Mouse (Mus musculus) cerebellum, postnatal 36 days (tissue): ENCODE measurements around the gene Tedc1.
"Not testable (repeated sequence)": the region's sequence is repeated elsewhere in the genome, so short reads cannot be mapped to it uniquely, and the experiment has no call there.

Source experiments
- DNase-seq, 2 experiments: peaks; one replicate each; pipeline ENCODE4 v3.0.0; 2021 to 2022; ENCODE audit warnings: mixed read lengths in 2 of 2

Gene Tedc1

GRCm38 (mm10) chr12:113155076-113155771, 997 bp upstream of the Tedc1 start:
- DNase-seq: peak in 1 of 2 experiments; percentile 45

DNA sequence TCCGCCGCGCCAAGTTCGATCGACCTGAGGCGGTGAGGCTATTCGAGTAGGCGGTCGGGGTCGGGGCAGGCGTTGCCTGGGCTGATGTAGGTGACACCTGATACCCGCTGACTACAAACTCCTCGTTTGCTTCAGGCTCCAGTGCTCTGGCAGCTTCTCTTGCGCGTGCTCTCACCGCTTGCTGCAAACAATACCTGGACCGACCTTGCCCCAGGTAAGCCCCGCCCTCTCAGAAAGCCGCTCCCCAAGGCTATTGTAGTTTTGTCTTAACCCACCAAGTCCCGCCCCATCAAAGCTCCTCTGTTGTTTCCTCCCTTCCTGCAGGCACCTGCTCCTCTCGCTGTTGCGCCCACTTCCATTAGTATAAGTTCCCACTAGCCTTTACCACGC, 314 bp downstream of the Tedc1 start:
- no peak for DNase-seq

GRCm38 (mm10) chr12:113157002-113157401, 781 bp downstream of the Tedc1 start:
- no peak for DNase-seq

DNA sequence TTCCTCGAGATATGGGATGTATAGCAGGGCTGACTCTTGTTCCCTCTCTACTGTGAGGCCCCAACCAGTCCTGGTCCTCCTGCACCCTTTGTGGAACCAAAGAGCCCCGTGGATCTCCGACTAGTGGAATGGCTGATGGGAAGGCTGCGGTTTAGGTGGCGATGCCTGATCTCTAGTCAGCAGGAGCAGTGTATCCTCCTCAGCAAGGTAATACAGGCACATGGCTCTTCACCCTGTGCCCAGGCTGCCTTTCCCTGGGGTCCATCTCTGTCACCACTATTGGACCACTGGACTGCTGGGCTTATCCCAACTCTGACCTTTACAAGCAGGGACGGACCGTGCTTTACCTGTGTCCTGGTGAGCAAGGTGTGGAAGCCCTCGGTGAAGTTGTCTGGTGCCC, 1.3 kb downstream of the Tedc1 start:
- DNase-seq: no peak

- no peak for DNase-seq
Observed at GRCm38 (mm10) chr12:113157971-113158370, 1.8 kb downstream of the Tedc1 start.

GRCm38 (mm10) chr12:113163561-113164006, 7.4 kb downstream of the Tedc1 start:
- peak in 1 of 2 experiments; percentile 26 for DNase-seq

- no peak for DNase-seq
Observed at GRCm38 (mm10) chr12:113168031-113168536, 11.9 kb downstream of the Tedc1 start.

DNA sequence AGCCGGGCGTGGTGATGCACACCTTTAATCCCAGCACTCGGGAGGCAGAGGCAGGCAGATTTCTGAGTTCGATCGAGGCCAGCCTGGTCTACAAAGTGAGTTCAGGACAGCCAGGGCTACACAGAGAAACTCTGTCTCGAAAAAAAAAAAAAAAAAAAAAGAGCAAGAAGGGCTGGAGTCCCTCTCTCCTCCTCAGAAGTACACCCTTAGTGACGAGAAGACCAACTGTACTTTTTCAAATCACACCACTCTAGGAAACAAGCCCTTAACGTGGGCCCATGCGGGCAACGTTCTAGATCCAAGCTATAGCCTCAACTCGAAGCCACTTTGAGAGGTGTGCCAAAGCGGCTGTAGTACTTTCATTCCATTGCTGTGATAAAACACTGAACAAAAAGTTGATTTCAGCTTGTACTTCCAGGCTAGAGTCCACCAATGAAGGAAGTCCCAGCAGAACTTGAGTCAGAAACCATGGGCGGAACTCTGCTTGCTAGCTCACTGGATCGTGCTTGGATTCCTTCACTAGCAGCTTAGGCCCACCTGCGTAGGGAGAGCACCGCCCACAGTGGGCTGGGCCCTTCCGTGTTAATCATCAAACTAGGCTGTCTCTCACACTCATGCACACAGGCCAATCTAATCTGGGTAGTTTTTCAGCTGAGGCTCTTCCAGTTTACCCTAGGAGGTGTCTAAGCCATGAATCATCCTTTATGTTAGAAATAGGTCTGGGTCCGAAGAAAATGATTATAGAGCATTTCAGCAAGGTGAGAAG, 20.9 kb downstream of the Tedc1 start:
- no peak for DNase-seq

DNA sequence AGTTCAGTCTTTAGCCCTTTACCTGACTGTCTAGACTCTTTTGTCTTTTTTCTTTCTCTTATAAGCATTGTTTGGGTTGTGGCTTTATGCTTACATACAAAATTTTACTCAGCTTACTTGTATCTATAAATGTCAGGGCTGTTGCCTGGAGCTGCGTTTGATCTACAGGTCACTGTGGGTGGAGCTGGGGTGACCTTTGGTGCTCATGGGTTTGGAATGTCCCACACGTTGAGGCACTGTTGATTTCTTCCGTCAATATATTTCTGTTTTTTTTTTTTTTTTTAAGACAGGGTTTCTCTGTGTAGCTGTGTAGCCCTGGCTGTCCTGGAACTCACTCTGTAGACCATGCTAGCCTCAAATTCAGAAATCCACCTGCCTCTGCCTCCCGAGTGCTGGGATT, 24.8 kb downstream of the Tedc1 start:
- DNase-seq: no peak

GRCm38 (mm10) chr12:113184945-113185344, 28.7 kb downstream of the Tedc1 start:
- no peak for DNase-seq

- peak; percentile 47 to 54 for DNase-seq
Observed at GRCm38 (mm10) chr12:113185442-113186291, 29.4 kb downstream of the Tedc1 start, which contains the start of gene Tmem121. Gene Tmem121, plus strand, starts transcription at chr12:113185930.

GRCm38 (mm10) chr12:113186326-113187010, 30.2 kb downstream of the Tedc1 start:
- DNase-seq: peak in 1 of 2 experiments; percentile 26

GRCm38 (mm10) chr12:113187011-113187375, 30.8 kb downstream of the Tedc1 start:
- no peak for DNase-seq

GRCm38 (mm10) chr12:113187584-113188295, 31.5 kb downstream of the Tedc1 start:
- peak; percentile 95 for DNase-seq

- peak in 1 of 2 experiments; percentile 21 for DNase-seq
Observed at GRCm38 (mm10) chr12:113188349-113189055, 32.3 kb downstream of the Tedc1 start.

DNA sequence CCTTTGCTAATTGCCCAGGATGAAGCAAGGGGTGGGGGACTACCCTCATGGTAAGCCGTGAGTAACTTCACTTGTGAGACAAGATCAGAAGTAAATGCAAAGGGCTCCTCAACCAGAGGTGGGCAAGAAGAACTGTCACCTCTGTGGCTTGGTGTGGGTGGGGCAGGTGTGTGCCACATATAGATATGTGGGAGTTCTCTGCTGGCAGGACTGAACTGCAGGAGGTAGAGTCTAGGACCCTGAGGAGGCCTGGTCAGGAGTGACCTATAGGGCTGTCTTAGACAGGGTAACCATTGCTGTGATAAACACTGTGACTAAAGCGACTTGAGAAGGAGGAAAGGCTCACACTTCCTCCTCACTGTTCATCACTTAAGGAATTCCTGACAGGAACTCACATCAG, 37.2 kb downstream of the Tedc1 start:
- no peak for DNase-seq

GRCm38 (mm10) chr12:113199132-113199531, 42.9 kb downstream of the Tedc1 start:
- DNase-seq: not testable (repeated sequence)

- DNase-seq: peak; percentile 58 to 71
Observed at GRCm38 (mm10) chr12:113201301-113201700, 45.1 kb downstream of the Tedc1 start.

GRCm38 (mm10) chr12:113202008-113202407, 45.8 kb downstream of the Tedc1 start:
- DNase-seq: no peak

DNA sequence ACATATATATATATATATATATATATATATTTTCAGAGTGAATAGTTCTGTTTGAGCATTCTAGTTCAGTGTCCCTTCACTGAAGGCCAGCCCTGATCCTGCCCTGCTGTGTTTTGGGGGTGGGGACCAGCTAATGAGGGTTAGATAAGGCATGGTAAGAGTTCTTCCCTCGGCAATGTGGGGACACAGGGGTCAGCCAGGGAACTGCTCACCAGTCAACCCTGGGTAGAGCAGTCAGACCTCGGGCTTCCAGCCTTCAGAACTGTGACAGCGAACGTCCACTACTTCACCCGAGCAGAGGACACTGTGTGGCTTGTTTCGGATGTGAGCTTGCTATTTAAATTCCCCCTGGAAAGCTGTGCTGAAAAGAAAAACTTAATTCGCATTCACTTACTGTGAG, 47.3 kb downstream of the Tedc1 start:
- DNase-seq: no peak
